Mouse (Mus musculus) hindbrain, embryonic 11.5 days (tissue): ENCODE results near the gene Rasgef1b. TPM values are rescaled to one million over a fixed set of nuclear protein-coding genes. Genes with fewer than 3 reads are reported as not detected.
A peak's percentile ranks its signal among the peaks of the same experiment; 100 is the strongest.

Experiments used
- ATAC-seq: fragments of 200-750 bp; cut with Nextera tagmentation; 2 replicates; pipeline ENCODE4 v1.8.0; 2017; ENCODE audit warnings: mild to moderate bottlenecking, moderate TSS enrichment, moderate library complexity; ENCODE audit not compliant: low FRiP score
- DNase-seq: peaks from one replicate; pipeline ENCODE4 v3.0.0-alpha.2; 2015; ENCODE audit warnings: low spot score
- H3K27ac ChIP-seq: fragments of 300-500 bp; sonication (generic); 2 replicates; pipeline ENCODE4 v1.5.1; 2014; ENCODE audit warnings: mild to moderate bottlenecking, low read depth, low read length
- H3K27me3 ChIP-seq: fragments of 300-500 bp; sonication (generic); 2 replicates; pipeline ENCODE4 v1.6.1; 2014; ENCODE audit warnings: mild to moderate bottlenecking, low read length, moderate library complexity, mixed read lengths; ENCODE audit not compliant: control insufficient read depth, insufficient read depth
- H3K36me3 ChIP-seq: fragments of 300-500 bp; sonication (generic); 2 replicates; pipeline ENCODE4 v1.6.1; 2014; ENCODE audit warnings: mild to moderate bottlenecking, low read length, moderate library complexity, mixed read lengths; ENCODE audit not compliant: control insufficient read depth, insufficient read depth
- H3K4me1 ChIP-seq: fragments of 300-500 bp; sonication (generic); replicated peaks from 2 replicates; pipeline ENCODE4 v1.6.1; 2014; ENCODE audit warnings: low read length, mixed read lengths; ENCODE audit not compliant: control insufficient read depth, insufficient read depth
- H3K4me2 ChIP-seq: fragments of 300-500 bp; sonication (generic); replicated peaks from 2 replicates; pipeline ENCODE4 v1.6.1; 2014; ENCODE audit warnings: mild to moderate bottlenecking, low read depth, low read length
- H3K4me3 ChIP-seq: fragments of 300-500 bp; sonication (generic); 2 replicates; pipeline ENCODE4 v1.5.1; 2014; ENCODE audit warnings: low read depth, low read length
- H3K9ac ChIP-seq: fragments of 300-500 bp; sonication (generic); 2 replicates; pipeline ENCODE4 v1.6.1; 2014; ENCODE audit warnings: low read depth, low read length
- H3K9me3 ChIP-seq: fragments of 300-500 bp; sonication (generic); 2 replicates; pipeline ENCODE4 v1.6.1; 2016; ENCODE audit warnings: low read length; ENCODE audit not compliant: control insufficient read depth
- WGBS: fragments of 180-500 bp; shearing (Covaris S2); extraction: QIAGEN DNeasy Blood & Tissue Kit; methylation state at CpG from one replicate; pipeline ENCODE4 v1.1.7; 2014; 5-methylcytosine and 5-hydroxymethylcytosine counted together
- polyA plus RNA-seq: library from polyadenylated mRNA; unstranded; fragments of >200 nt; fragmentation: Nextera tagmentation; extraction: Ambion mirVana; gene quantifications from 2 replicates; pipeline ENCODE4 v1.2.1, GENCODE M21; 2014

Rasgef1b gene
- polyA plus RNA-seq, 1 experiment from 2014 or later = 14.1 TPM

DNA sequence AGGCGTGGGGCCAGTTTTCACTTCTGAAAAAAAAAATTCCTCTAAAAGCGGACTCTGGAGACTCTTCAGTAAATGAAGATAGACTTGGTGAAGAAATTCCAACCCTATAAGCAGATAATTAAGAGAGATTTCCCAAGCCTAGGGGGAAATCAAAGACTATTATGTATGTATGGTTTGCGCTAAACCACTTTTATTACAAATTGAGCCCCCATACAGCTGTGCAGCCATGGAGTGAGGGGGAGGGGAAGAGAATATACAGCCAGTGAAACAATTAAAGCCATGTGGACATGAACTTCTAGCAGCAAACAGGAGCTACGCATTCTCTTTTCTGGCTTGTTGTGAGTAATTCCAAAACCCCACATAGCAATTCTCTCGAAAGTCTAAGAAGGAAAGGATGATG is 448.3 kb downstream of the Rasgef1b start:
- 87% methylated on average over 5 of the region's 5 CpGs for WGBS
- Histone ChIP-seq H3K27ac (no peak overlapping the region), H3K4me2 (no peak overlapping the region), H3K36me3 (no peaks in the 10 kb centered on the region), H3K9ac (no peak overlapping the region), H3K4me3 (no peak overlapping the region), H3K27me3 (no peaks in the 10 kb centered on the region), H3K9me3 (no peaks in the 10 kb centered on the region), H3K4me1 (no peaks in the 10 kb centered on the region)
- no peak for DNase-seq
- ATAC-seq = no peak

DNA sequence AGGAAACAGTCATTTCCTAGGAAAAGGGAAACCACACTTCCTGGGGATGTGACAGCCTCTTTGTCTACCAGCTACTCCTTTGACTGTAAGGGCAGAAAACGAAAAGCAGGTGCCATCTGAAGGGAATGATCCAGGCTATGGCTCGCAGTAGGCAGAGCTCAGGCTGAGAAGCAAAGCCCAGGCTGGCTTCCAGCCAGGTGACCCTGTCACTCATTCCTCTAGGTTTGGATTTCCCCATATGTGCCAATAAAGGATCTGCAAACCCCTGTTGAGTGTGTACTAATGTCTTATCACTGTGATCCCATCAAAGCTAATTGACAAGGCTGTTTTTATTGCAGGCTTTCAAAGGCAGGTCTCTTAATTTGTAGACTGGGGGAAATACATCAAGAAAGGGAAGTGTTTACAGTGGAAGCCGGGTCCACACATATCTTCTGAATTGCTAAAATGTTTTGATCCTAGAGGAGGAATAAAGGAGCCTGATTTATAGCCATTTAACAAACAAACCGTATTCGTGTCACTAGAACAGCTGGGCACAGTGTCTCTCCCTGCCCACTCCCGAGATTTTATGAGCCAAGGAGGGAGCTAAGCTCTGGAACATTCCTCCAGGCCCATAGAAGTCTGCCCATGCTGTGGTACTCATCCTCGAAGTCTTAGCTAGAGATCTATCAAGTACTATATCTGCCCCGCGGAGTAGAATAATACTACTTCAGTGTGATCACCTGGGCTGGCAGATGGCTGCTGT is 449.7 kb downstream of the Rasgef1b start:
- Histone ChIP-seq H3K4me1 (no peaks in the 10 kb centered on the region), H3K4me3 (no peak overlapping the region), H3K27me3 (no peaks in the 10 kb centered on the region), H3K4me2 (no peak overlapping the region), H3K27ac (no peak overlapping the region), H3K36me3 (no peaks in the 10 kb centered on the region), H3K9ac (no peak overlapping the region), H3K9me3 (no peaks in the 10 kb centered on the region)
- ATAC-seq (no peak), DNase-seq (no peak)
- 76% methylated on average over 9 of the region's 9 CpGs for WGBS

DNA sequence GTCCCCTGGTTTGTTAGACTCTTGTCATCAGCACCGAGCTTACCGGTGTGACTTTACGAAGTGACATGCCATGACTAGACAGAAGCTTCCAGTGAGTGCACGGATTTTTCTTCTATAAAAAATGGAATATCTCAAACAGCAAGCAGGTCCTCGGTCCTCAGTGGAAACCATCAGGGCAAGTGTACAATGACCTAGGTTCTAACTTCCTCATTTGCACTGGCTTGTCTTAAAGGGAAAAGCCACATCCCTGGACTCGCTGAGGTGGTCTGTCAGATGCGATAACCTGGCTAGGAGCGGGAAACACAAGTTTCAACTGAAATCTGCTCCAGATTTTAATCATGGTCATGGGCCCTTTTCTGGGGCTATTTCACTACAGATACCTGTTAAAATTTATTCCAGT is 450.5 kb downstream of the Rasgef1b start:
- Histone ChIP-seq H3K4me2 (no peak overlapping the region), H3K9me3 (no peaks in the 10 kb centered on the region), H3K36me3 (no peaks in the 10 kb centered on the region), H3K4me1 (no peaks in the 10 kb centered on the region), H3K4me3 (no peak overlapping the region), H3K27me3 (no peaks in the 10 kb centered on the region), H3K9ac (no peak overlapping the region), H3K27ac (no peak overlapping the region)
- no peak for DNase-seq
- ATAC-seq = no peak
- WGBS = 93% methylated on average over 8 of the region's 8 CpGs

DNA sequence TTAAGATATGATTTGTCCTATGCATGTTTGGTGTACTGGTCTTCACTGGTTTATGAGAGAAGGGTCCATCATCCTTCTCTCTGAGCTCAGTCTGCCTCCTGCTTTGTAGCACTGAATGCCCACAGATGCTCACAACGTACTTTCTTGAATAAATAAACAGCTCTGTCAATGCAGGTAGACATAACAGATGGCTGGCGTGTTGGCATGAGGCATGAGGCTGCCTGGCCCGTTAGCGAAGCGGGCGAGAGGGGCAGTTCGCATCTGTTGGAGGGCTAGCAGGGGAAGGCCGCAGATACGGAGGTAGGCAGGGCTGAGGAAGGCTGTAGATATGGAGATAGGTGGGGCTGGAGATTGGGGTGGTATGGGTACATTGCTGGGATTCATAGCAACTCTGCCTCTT is 451.3 kb downstream of the Rasgef1b start:
- H3K27me3 ChIP-seq = no peaks in the 10 kb centered on the region; the same call in 1 of the 2 replicates
- H3K27ac ChIP-seq = no peak overlapping the region
- no peak overlapping the region for H3K9ac ChIP-seq
- no peaks in the 10 kb centered on the region for H3K36me3 ChIP-seq
- no peak overlapping the region for H3K4me3 ChIP-seq
- no peak overlapping the region for H3K4me2 ChIP-seq
- no peak for ATAC-seq
- no peaks in the 10 kb centered on the region for H3K9me3 ChIP-seq
- H3K4me1 ChIP-seq = no peaks in the 10 kb centered on the region
- no peak for DNase-seq
- 83% methylated on average over 9 of the region's 9 CpGs for WGBS

DNA sequence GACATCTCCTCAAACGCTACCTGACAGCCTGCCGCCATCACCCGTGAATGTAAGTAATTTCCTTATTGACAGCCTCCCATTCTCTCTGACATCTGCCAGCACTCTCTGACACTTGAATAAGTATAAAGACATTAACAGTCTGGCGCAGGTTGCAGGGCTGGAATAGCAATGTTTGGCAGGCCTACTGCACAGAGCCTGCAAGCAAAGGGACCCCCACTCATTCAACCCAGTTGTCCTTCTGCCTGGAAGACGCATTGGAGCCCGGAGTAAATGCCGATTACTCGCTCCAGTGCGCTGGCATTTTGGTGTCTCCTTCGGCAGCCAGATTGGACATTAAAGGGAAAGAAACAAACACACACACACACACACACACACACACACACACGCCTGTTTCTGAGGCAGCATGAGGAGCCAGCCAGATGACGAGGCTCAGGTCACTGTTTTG is 454.7 kb downstream of the Rasgef1b start:
- no peak overlapping the region for H3K27ac ChIP-seq
- H3K4me3 ChIP-seq = no peak overlapping the region
- H3K9ac ChIP-seq = no peak overlapping the region
- peak; percentile 87 for ATAC-seq
- H3K4me1 ChIP-seq = no peaks in the 10 kb centered on the region
- peak; percentile 58 for DNase-seq
- no peak overlapping the region for H3K4me2 ChIP-seq
- H3K27me3 ChIP-seq = no peaks in the 10 kb centered on the region; the same call in 1 of the 2 replicates
- WGBS = 36% methylated on average over 12 of the region's 12 CpGs
- no peaks in the 10 kb centered on the region for H3K36me3 ChIP-seq
- no peaks in the 10 kb centered on the region for H3K9me3 ChIP-seq

DNA sequence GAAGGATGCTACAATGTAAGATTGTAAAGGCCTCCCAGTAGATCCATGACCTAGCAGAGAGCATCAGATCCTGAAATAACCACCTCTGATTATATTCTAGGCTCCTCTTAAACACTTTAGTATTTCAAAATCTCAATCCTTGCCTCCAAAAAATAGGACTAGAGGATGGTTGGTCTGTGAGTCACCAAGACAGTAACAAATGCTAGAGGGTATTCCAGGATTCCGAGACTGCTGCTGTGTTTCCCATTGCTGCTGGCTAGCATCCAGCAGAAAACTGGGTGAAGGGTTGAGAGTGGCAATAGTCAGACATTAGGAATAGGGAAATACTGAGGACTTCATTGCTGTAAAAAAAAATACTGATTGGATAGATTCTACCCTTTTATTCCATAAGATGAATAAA is 457.3 kb downstream of the Rasgef1b start:
- Histone ChIP-seq H3K9me3 (no peaks in the 10 kb centered on the region), H3K9ac (no peak overlapping the region), H3K27ac (no peak overlapping the region), H3K27me3 (no peaks in the 10 kb centered on the region; the same call in 1 of the 2 replicates), H3K4me2 (no peak overlapping the region), H3K4me3 (no peak overlapping the region), H3K4me1 (no peaks in the 10 kb centered on the region), H3K36me3 (no peaks in the 10 kb centered on the region)
- DNase-seq = no peak
- WGBS = 89% methylated on average over 1 of the region's 1 CpGs
- ATAC-seq = no peak

DNA sequence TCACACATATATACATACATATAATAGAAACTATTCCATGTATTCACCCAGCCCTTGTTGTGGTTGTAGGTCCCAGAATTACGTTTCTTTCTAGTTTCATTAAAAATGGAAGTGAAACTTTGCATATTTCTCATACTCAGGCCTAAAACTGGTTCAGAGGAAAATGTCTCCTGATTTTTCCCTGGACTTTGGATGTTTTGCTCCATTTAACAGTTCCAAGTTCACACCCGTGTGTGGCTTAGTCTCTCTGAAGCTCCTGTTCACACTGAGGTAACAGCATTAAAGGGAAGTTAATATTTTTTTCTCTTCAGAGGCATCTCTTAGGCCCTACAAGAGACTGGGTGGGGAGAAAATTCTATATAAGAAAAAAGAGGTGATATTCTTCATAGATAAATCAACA is 459.7 kb downstream of the Rasgef1b start:
- Histone ChIP-seq H3K9ac (no peak overlapping the region), H3K27ac (no peak overlapping the region), H3K4me3 (no peak overlapping the region), H3K27me3 (no peaks in the 10 kb centered on the region; the same call in 1 of the 2 replicates), H3K9me3 (no peaks in the 10 kb centered on the region), H3K36me3 (no peaks in the 10 kb centered on the region), H3K4me2 (no peak overlapping the region), H3K4me1 (no peaks in the 10 kb centered on the region)
- no peak for DNase-seq
- 85% methylated on average over 2 of the region's 2 CpGs for WGBS
- no peak for ATAC-seq

DNA sequence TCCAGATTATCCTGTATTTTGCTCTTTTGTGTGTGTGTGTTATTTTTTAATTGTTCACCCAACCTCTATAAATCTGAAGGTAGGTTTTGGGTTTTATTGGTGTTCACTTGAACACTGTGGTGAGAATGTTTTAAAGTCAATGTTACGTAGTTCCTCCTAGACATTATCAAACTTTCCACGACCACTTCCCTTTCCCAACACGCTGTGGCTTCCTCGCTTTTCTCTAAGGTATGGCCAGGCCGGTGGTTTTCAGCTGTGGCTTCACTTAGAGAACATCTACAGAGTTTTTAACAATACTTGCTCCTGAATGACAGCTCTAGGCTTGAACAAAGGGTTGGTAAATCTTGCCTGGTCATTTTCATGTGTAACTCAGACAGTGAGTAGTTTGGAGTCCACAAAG is 461.5 kb downstream of the Rasgef1b start:
- no peaks in the 10 kb centered on the region for H3K36me3 ChIP-seq
- no peak overlapping the region for H3K4me2 ChIP-seq
- no peaks in the 10 kb centered on the region for H3K27me3 ChIP-seq
- no peak overlapping the region for H3K4me3 ChIP-seq
- no peak overlapping the region for H3K27ac ChIP-seq
- 84% methylated on average over 5 of the region's 5 CpGs for WGBS
- ATAC-seq = no peak
- no peaks in the 10 kb centered on the region for H3K4me1 ChIP-seq
- H3K9me3 ChIP-seq = no peaks in the 10 kb centered on the region
- DNase-seq = no peak
- H3K9ac ChIP-seq = no peak overlapping the region

DNA sequence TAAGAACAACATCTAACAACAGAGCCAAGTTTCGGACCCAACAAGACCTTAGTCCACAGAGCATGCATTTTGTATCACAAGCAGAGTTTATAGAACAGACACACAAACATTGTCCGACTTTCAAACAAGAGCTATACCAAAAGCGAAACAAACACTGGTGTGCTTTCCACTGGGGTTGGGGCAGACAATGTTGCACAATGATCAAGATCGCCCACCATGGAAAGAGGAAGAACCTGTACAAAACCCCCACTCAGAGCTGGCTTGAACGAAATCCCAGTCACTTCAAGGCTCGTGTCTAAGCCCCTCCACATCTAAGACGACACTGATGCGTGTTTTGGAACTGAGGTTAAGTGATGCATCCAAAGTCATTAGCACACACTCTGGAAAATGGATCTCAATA is 462.6 kb downstream of the Rasgef1b start:
- no peak overlapping the region for H3K4me3 ChIP-seq
- H3K9me3 ChIP-seq = no peaks in the 10 kb centered on the region
- H3K4me1 ChIP-seq = no peaks in the 10 kb centered on the region
- H3K36me3 ChIP-seq = no peaks in the 10 kb centered on the region
- DNase-seq (no peak), ATAC-seq (no peak)
- no peak overlapping the region for H3K4me2 ChIP-seq
- no peak overlapping the region for H3K9ac ChIP-seq
- no peak overlapping the region for H3K27ac ChIP-seq
- 93% methylated on average over 8 of the region's 8 CpGs for WGBS
- no peaks in the 10 kb centered on the region for H3K27me3 ChIP-seq
